Mouse (Mus musculus): Measurements from ENCODE around the gene Dcx. TPM values are rescaled to one million over a fixed set of nuclear protein-coding genes. Genes with fewer than 3 reads are reported as not detected.
A peak's percentile ranks its signal among the peaks of the same experiment; 100 is the strongest.

The Dcx gene
- polyA plus RNA-seq, 1 experiment from 2014 or later = 0.03 TPM

DNA sequence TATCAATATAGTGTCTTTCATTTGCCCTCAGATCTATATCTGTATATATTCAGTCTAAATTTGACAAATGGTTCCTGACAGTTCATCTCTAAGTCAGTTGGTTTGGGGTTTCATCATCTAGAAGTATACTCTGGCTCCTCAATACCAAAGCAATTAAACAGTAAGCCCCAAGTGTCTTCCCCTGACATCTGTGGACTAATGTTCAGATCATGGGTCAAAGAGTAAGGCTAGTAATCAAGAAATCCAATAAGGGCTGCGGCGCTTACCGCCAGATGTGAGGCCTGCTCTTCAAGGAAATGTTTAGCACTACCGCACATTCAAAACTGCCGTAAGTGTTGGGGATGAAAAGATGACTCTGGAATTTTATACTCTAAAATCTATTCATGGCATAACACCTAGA is 36.2 kb downstream of the Dcx start:
- peaks cover 47% of the 10 kb centered on the region for H3K27me3 ChIP-seq
- CTCF ChIA-PET = no interaction called here
- in situ Hi-C loops (cut with MboI; ENCODE audit: low pct_unique_long_range_greater_than_20kb) = no loop called here
- no peak for TF ChIP-seq CTCF (IDR thresholded peaks at IDR 0.05)
- ATAC-seq (no peak), DNase-seq (ENCODE audit: low read depth, low spot score) (no peak)
- POLR2A ChIA-PET = no interaction called here

DNA sequence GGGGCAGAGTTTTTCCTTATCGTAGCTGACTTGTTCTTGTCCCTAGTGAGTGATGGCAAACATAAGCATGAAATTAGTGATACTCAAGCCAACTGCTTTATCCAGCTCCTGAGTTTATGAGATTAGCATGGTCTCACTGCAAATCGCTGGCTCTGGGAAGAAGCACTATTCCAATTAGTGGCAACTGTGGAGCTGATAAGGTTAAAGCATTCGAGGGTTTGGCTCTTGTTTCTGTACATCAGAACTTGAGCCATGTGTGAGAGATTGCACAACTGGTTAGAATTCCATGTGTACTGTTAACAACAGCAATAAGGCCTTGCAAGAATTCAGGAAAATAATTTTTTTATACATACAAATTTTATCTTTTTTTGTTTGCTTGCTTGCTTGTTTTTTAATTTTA is 39.9 kb downstream of the Dcx start:
- ChIA-PET CTCF (no interaction called here), POLR2A (no interaction called here)
- H3K27me3 ChIP-seq = peaks cover 37% of the 10 kb centered on the region
- TF ChIP-seq CTCF (IDR thresholded peaks at IDR 0.05) = no peak
- no peak for DNase-seq (ENCODE audit: low read depth, low spot score)
- in situ Hi-C loops (cut with MboI; ENCODE audit: low pct_unique_long_range_greater_than_20kb) = no loop called here
- no peak for ATAC-seq

DNA sequence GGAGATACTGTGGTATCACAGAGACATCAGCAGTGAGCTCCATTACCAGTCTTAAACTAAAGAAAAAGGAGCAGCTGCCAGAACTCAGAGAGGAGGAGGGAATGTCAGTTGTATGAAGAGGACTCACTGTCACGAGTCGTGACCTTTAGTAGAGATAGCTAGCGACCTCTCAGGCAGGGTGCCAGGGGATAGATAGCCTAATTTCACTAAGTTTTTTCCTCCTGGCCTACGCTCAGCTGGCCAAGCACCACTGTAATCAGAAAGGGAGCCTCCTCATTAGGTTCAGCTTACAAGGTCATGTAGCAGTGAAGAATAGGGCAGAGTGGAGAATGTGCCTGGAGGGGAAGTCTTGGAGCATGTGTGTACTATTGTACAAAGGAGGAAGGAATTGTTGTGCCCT is 47.3 kb downstream of the Dcx start:
- ChIA-PET CTCF (no interaction called here), POLR2A (no interaction called here)
- in situ Hi-C loops (cut with MboI; ENCODE audit: low pct_unique_long_range_greater_than_20kb) = no loop called here
- H3K27me3 ChIP-seq = peaks cover 25% of the 10 kb centered on the region
- DNase-seq (ENCODE audit: low read depth, low spot score) (no peak), ATAC-seq (no peak)
- no peak for TF ChIP-seq CTCF (IDR thresholded peaks at IDR 0.05)

DNA sequence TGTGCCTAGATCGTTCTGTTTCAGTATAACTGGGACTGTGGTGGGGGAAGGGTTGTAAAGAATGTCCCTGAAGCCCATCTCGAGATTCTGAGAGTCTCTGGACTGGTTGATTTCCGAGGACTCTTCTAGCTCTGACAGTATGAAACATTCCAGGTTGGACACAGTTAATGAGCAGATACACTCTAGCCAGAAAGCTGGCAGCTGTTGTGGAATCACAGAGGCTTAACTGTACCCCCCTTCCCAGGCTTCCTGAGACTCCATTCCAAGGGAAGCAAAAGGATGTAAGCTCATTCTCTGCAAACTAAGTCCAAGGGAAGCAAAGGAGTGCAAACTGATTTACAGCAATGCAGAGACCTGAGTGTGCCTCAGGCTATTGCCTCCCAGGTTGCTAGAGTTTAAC is 48.2 kb downstream of the Dcx start:
- ChIA-PET CTCF (no interaction called here), POLR2A (no interaction called here)
- ATAC-seq (peak; percentile 60), DNase-seq (ENCODE audit: low read depth, low spot score) (peak; percentile 15)
- in situ Hi-C loops (cut with MboI; ENCODE audit: low pct_unique_long_range_greater_than_20kb) = no loop called here
- peaks cover 29% of the 10 kb centered on the region for H3K27me3 ChIP-seq
- TF ChIP-seq CTCF (IDR thresholded peaks at IDR 0.05) = no peak

DNA sequence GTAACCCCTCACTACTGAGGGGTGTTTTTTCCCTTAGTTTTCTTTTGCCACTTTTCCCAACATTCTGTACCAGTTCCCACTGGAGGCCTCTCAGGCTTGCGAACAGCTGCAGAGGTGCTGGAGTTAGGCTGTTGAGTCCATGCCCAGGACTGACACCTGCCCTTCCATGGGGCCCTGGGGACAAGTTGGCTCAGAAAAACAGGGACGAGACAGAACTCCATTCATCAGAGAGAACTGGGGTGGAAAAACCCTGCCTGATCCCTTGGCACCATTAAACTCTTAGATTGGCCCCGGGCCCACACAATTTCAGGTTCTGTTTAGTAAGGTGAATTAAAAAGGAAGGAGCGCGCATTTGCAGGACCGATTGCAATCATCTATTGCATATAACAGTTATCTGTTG is 48.8 kb downstream of the Dcx start:
- DNase-seq (ENCODE audit: low read depth, low spot score) (no peak), ATAC-seq (no peak)
- ChIA-PET POLR2A (no interaction called here), CTCF (no interaction called here)
- H3K27me3 ChIP-seq = peaks cover 33% of the 10 kb centered on the region
- TF ChIP-seq CTCF (IDR thresholded peaks at IDR 0.05) = no peak
- in situ Hi-C loops (cut with MboI; ENCODE audit: low pct_unique_long_range_greater_than_20kb) = no loop called here

DNA sequence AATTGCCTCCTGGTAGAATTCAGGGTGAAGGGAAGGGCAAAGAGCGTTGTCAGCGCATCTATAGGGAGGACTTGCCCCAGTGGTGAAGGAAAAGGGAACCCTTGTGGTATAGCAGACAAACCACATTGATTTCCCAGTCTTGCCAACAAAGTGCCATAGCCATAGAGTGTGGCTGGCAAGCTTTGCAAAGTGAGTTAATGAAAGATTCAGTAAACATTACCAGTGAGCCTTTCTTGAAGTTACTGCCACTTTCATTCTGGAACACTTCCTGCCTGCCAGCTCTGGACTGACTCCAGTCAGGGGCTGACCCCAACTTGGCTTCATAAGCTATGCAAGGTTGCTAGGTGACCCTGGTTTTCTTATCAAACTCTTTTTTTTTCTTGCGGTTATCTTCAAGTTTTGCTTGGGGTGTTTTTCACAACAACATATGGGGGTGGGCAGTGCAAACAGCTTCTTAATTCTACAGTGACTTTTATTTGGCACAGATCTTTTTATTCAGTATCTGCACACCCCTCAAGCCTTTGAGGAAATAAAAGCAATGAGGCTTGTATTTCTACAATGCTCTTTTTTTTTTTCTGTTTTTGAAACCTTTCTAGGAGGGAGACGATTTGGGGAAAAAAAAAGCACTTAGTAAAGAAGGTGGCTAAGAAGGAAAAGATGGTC is 51.2 kb downstream of the Dcx start:
- ChIA-PET CTCF (no interaction called here), POLR2A (no interaction called here)
- DNase-seq (ENCODE audit: low read depth, low spot score) (no peak), ATAC-seq (no peak)
- in situ Hi-C loops (cut with MboI; ENCODE audit: low pct_unique_long_range_greater_than_20kb) = no loop called here
- H3K27me3 ChIP-seq = peaks cover 40% of the 10 kb centered on the region
- TF ChIP-seq CTCF (IDR thresholded peaks at IDR 0.05) = no peak

DNA sequence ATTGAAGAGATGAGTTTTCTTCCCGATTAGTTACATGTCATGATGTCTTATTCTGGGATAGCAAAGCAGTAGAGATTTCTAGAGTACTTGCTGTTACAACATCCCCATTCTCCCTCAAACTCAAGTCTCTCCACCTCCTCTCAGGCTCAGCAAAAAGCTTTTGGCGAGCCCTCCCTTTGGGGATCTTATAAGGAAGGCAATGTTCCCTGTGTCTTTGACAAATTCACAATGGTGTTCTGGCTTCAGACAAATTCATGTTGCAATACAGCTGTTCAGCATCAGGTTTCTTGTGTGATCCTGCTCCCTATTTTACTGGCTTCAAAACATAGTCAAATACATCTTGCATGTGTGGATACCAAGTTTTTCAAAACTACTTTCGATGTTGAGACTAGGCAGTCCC is 53.5 kb downstream of the Dcx start:
- in situ Hi-C loops (cut with MboI; ENCODE audit: low pct_unique_long_range_greater_than_20kb) = no loop called here
- ATAC-seq (no peak), DNase-seq (ENCODE audit: low read depth, low spot score) (no peak)
- TF ChIP-seq CTCF (IDR thresholded peaks at IDR 0.05) = no peak
- CTCF ChIA-PET = no interaction called here
- peaks cover 54% of the 10 kb centered on the region for H3K27me3 ChIP-seq
- POLR2A ChIA-PET = no interaction called here

DNA sequence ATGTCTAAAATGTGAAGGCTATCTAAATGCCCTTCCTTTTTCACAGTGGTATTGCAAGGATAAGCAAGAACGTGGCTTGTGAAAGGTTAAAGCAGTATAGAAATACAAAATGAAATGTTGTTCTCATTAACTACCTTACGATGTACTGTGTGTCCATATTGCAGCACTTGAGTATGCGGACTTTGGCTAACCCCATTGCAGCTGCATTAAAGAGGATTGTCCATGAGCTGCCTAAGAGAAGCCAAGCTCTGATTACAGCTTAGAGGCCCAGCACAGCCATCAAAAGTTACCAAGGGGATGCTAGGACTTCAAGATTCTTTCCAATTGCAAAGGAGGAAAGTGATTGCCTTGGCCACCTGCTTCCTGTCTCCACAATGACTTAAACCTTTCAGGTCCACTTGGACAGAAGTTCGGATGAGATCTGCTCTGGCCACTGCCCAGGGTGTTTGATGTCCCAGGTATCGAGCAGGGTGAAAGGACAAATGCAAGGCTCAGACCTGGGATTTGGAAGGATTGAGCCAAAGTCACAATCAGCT is 65.9 kb downstream of the Dcx start:
- ChIA-PET CTCF (no interaction called here), POLR2A (no interaction called here)
- in situ Hi-C loops (cut with MboI; ENCODE audit: low pct_unique_long_range_greater_than_20kb) = no loop called here
- peaks cover 63% of the 10 kb centered on the region for H3K27me3 ChIP-seq
- DNase-seq (ENCODE audit: low read depth, low spot score) (no peak), ATAC-seq (no peak)
- no peak for TF ChIP-seq CTCF (IDR thresholded peaks at IDR 0.05)

DNA sequence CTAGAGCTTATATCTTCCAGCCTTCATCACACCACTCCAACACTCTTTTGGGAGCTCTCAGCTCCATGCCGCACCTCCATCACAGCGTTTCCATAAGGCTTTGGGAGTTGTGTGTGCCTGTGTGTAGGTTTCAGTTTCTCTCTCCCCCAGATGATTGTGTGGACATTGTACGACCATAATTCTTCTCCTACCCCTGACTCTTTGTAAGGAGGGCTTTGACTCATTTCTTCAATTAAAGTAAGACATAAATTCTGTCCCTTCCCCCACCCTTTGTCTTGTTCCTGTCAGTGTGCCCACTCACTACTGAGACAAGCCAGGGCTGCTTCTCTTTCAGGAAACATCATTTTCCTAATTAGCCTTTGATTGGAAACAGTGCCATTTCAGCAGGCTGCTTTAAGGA is 81.8 kb downstream of the Dcx start:
- ATAC-seq (no peak), DNase-seq (ENCODE audit: low read depth, low spot score) (no peak)
- TF ChIP-seq CTCF (IDR thresholded peaks at IDR 0.05) = no peak
- H3K27me3 ChIP-seq = peaks cover 39% of the 10 kb centered on the region
- CTCF ChIA-PET = interaction anchor here (1.6 kb wide), 1 partner anchor 10 kb away, joined by 4 read pairs; no protein-coding TSS in a partner anchor
- POLR2A ChIA-PET = no interaction called here
- in situ Hi-C loops (cut with MboI; ENCODE audit: low pct_unique_long_range_greater_than_20kb) = no loop called here

DNA sequence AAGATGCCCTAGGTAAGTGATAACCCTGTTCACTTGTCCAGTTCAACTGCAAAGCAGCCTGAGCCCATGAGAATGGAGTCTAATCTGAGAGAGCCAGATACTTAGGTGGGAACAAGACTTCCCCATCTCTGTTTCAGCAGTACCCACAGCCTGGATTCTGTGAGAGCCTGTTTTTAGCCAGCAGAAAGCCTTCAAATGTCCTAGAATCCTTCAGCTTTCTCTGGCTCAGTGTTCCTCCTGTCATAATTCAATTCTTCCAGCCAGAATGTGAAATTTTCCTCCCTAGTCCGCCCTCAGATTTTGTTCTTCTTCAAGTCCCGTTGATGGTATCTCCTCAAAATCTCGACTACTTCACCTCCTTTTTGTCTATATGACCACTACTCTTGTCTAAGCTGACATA is 83.1 kb downstream of the Dcx start:
- ChIA-PET CTCF (interaction anchor here (1.6 kb wide), 1 partner anchor 11 kb away, joined by 4 read pairs; no protein-coding TSS in a partner anchor), POLR2A (no interaction called here)
- H3K27me3 ChIP-seq = peaks cover 26% of the 10 kb centered on the region
- ATAC-seq (no peak), DNase-seq (ENCODE audit: low read depth, low spot score) (no peak)
- in situ Hi-C loops (cut with MboI; ENCODE audit: low pct_unique_long_range_greater_than_20kb) = no loop called here
- TF ChIP-seq CTCF (IDR thresholded peaks at IDR 0.05) = no peak

DNA sequence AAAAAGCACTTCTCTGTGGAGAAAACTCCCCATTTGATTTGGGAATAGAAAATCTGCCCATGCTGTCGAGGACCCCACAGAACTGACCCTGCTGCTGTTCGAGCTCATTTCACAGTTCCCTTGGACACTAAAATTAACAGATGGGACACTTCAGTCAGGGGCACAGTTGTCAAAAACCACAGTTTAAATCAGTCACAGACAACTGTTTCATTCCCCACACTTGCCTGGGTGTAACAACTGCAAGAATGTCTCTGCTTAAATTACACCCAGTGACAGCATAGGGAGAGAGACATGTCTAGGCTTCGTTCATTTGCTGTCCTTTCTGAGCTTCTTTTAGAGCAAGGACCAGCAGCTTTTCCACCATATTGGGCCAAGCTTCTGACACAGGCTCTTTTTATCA is 86.5 kb downstream of the Dcx start:
- peaks cover 20% of the 10 kb centered on the region for H3K27me3 ChIP-seq
- DNase-seq (ENCODE audit: low read depth, low spot score) = no peak
- in situ Hi-C loops (cut with MboI; ENCODE audit: low pct_unique_long_range_greater_than_20kb) = no loop called here

DNA sequence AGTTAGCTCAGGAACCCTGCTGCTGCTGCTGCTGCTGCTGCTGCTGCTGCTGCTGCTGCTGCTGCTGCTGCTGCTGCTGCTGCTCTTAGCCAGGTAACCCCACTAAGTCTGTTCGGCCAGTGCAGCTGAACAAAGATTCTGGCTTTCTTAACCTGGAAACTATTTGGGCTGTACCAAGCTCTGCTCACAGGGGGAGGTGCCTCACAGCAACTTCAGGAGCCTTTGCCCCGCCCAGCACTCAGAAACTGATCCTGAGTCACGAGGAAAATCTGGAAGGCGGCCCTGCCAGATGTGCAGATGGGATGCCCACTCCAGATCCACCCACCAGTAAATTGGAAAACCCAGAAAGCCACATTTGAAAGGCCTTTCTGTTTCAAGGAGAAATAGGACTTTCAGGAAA is 105.9 kb downstream of the Dcx start, which contains the start of gene Capn6:
Gene Capn6 (minus strand): TSS at position 203 of the 400 bp plus-strand sequence.
- peaks cover 25% of the 10 kb centered on the region for H3K27me3 ChIP-seq
- ChIA-PET CTCF (interaction anchor here (1.2 kb wide), 1 partner anchor 8 kb away, joined by 5 read pairs; no protein-coding TSS in a partner anchor), POLR2A (no interaction called here)
- in situ Hi-C loops (cut with MboI; ENCODE audit: low pct_unique_long_range_greater_than_20kb) = no loop called here
- no peak for TF ChIP-seq CTCF (IDR thresholded peaks at IDR 0.05)
- no peak for ATAC-seq
- no peak for DNase-seq (ENCODE audit: low read depth, low spot score)

More for the DNA sequence above, 86.5 kb downstream of the Dcx start:
- POLR2A ChIA-PET = no interaction called here
- CTCF ChIA-PET = interaction anchor here (1.0 kb wide), 1 partner anchor 26 kb away, joined by 3 read pairs; no protein-coding TSS in a partner anchor
- ATAC-seq = no peak
- no peak for TF ChIP-seq CTCF (IDR thresholded peaks at IDR 0.05)
